Mouse (Mus musculus) frontal cortex, postnatal 25 days (tissue): Measurements from ENCODE around the gene Txnrd2.

Experiments
- DNase-seq, 2 experiments: peaks; one replicate each; pipeline ENCODE4 v3.0.0; 2022; ENCODE audit warnings: low spot score in 2 of 2

Gene Txnrd2

GRCm38 (mm10) chr16:18451486-18452181, 25.4 kb downstream of the Txnrd2 start:
- peak; percentile 48 to 52 for DNase-seq

- DNase-seq = no peak
These were observed 26.2 kb downstream of the Txnrd2 start for GRCm38 (mm10) chr16:18452361-18452862.

- DNase-seq = no peak
These were observed 27.7 kb downstream of the Txnrd2 start for GRCm38 (mm10) chr16:18453846-18454245.

- DNase-seq = no peak
These were observed 29.2 kb downstream of the Txnrd2 start for GRCm38 (mm10) chr16:18455407-18455806.

GRCm38 (mm10) chr16:18458661-18459060, 32.5 kb downstream of the Txnrd2 start:
- DNase-seq = no peak

- no peak for DNase-seq
These were observed 33.3 kb downstream of the Txnrd2 start for GRCm38 (mm10) chr16:18459335-18459954.

GRCm38 (mm10) chr16:18459955-18460370, 33.8 kb downstream of the Txnrd2 start:
- peak in 1 of 2 experiments; percentile 22 for DNase-seq

- no peak for DNase-seq
These were observed 34.6 kb downstream of the Txnrd2 start for GRCm38 (mm10) chr16:18460826-18461225.

- no peak for DNase-seq
These were observed 35.8 kb downstream of the Txnrd2 start for GRCm38 (mm10) chr16:18462031-18462430.

GRCm38 (mm10) chr16:18462598-18462997, 36.4 kb downstream of the Txnrd2 start:
- DNase-seq = no peak

GRCm38 (mm10) chr16:18464271-18464670, 38.1 kb downstream of the Txnrd2 start:
- no peak for DNase-seq

- no peak for DNase-seq
These were observed 44.6 kb downstream of the Txnrd2 start for GRCm38 (mm10) chr16:18470829-18471228.

GRCm38 (mm10) chr16:18471381-18471955, 45.3 kb downstream of the Txnrd2 start:
- DNase-seq = no peak

GRCm38 (mm10) chr16:18471976-18472375, 45.8 kb downstream of the Txnrd2 start:
- DNase-seq = no peak

- no peak for DNase-seq
These were observed 46.2 kb downstream of the Txnrd2 start for GRCm38 (mm10) chr16:18472416-18472815.

- DNase-seq = no peak
These were observed 46.8 kb downstream of the Txnrd2 start for GRCm38 (mm10) chr16:18472976-18473375.

- DNase-seq = no peak
These were observed 47.8 kb downstream of the Txnrd2 start for GRCm38 (mm10) chr16:18474021-18474420.

- DNase-seq = no peak
These were observed 51.8 kb downstream of the Txnrd2 start for GRCm38 (mm10) chr16:18477996-18478395.

GRCm38 (mm10) chr16:18479667-18480066, 53.5 kb downstream of the Txnrd2 start:
- no peak for DNase-seq

GRCm38 (mm10) chr16:18480933-18481485, 54.8 kb downstream of the Txnrd2 start:
- DNase-seq = no peak

GRCm38 (mm10) chr16:18482431-18482830, 56.2 kb downstream of the Txnrd2 start:
- DNase-seq = no peak

GRCm38 (mm10) chr16:18483839-18484238, 57.7 kb downstream of the Txnrd2 start:
- DNase-seq = no peak

GRCm38 (mm10) chr16:18484386-18484785, 58.2 kb downstream of the Txnrd2 start:
- DNase-seq = no peak
